Mouse (Mus musculus) neural tube, embryonic 13.5 days (tissue): ENCODE results near the gene Banp. TPM values are rescaled to one million over a fixed set of nuclear protein-coding genes. Genes with fewer than 3 reads are reported as not detected.

Experiments
- ATAC-seq: fragments of 200-750 bp; cut with Nextera tagmentation; 2 replicates; pipeline ENCODE4 v1.8.0; 2017; ENCODE audit warnings: low read depth, mild to moderate bottlenecking, moderate TSS enrichment, moderate library complexity
- H3K27ac ChIP-seq: fragments of 300-500 bp; sonication (generic); replicated peaks from 2 replicates; pipeline ENCODE4 v1.5.1; 2015; ENCODE audit warnings: moderate library complexity, mild to moderate bottlenecking, inconsistent platforms
- H3K27me3 ChIP-seq: fragments of 300-500 bp; sonication (generic); 2 replicates; pipeline ENCODE4 v1.6.1; 2015; ENCODE audit warnings: mild to moderate bottlenecking, inconsistent platforms
- H3K36me3 ChIP-seq: fragments of 300-500 bp; sonication (generic); 2 replicates; pipeline ENCODE4 v1.6.1; 2015; ENCODE audit warnings: mild to moderate bottlenecking, inconsistent platforms
- H3K4me1 ChIP-seq: fragments of 300-500 bp; sonication (generic); replicated peaks from 2 replicates; pipeline ENCODE4 v1.6.1; 2015; ENCODE audit warnings: inconsistent platforms
- H3K4me2 ChIP-seq: fragments of 300-500 bp; sonication (generic); 2 replicates; pipeline ENCODE4 v1.6.1; 2015; ENCODE audit warnings: inconsistent platforms, mild to moderate bottlenecking, moderate library complexity
- H3K4me3 ChIP-seq: fragments of 300-500 bp; sonication (generic); 2 replicates; pipeline ENCODE4 v1.5.1; 2015; ENCODE audit warnings: mild to moderate bottlenecking, inconsistent platforms
- H3K9ac ChIP-seq: fragments of 300-500 bp; sonication (generic); 2 replicates; pipeline ENCODE4 v1.6.1; 2015; ENCODE audit warnings: moderate library complexity, mild to moderate bottlenecking, inconsistent platforms
- H3K9me3 ChIP-seq: fragments of 300-500 bp; sonication (generic); 2 replicates; pipeline ENCODE4 v1.6.1; 2016; ENCODE audit warnings: inconsistent platforms
- WGBS: fragments of 180-500 bp; shearing (Covaris S2); methylation state at CpG from one replicate; pipeline ENCODE4 v1.1.7; 2015; 5-methylcytosine and 5-hydroxymethylcytosine counted together
- polyA plus RNA-seq: library from polyadenylated mRNA; unstranded; fragments of >200 nt; fragmentation: Nextera tagmentation; extraction: Ambion mirVana; gene quantifications from 2 replicates; pipeline ENCODE4 v1.2.1, GENCODE M21; 2015

Gene Banp
- polyA plus RNA-seq, 1 experiment from 2014 or later, result 60.1 TPM

- H3K4me1 ChIP-seq, result peaks cover 10% of the 10 kb centered on the region; the same call in 1 of the 2 replicates
- H3K4me2 ChIP-seq, result no peak overlapping the region
- H3K9ac ChIP-seq, result no peak overlapping the region
- H3K4me3 ChIP-seq, result no peak overlapping the region
- peak; percentile 61; the same call in 1 of the 2 replicates for ATAC-seq
- H3K27ac ChIP-seq, result no peak overlapping the region
- no peaks in the 10 kb centered on the region for H3K9me3 ChIP-seq
- WGBS, result 66% methylated on average over 8 of the region's 8 CpGs
- peaks cover 86% of the 10 kb centered on the region for H3K36me3 ChIP-seq
- no peaks in the 10 kb centered on the region for H3K27me3 ChIP-seq
Observed at GRCm38 (mm10) chr8:121977819-121978590, 28.5 kb downstream of the Banp start.

- no peak overlapping the region for H3K9ac ChIP-seq
- H3K27me3 ChIP-seq, result no peaks in the 10 kb centered on the region
Observed at GRCm38 (mm10) chr8:121978670-121979069, 29.1 kb downstream of the Banp start.

GRCm38 (mm10) chr8:121980792-121981519, 31.4 kb downstream of the Banp start:
- peaks cover 10% of the 10 kb centered on the region; the same call in 1 of the 2 replicates for H3K4me1 ChIP-seq
- peaks cover 93% of the 10 kb centered on the region for H3K36me3 ChIP-seq
- no peak overlapping the region for H3K4me3 ChIP-seq
- H3K27ac ChIP-seq, result no peak overlapping the region
- no peaks in the 10 kb centered on the region for H3K27me3 ChIP-seq
- no peak overlapping the region for H3K9ac ChIP-seq
- ATAC-seq, result no peak
- no peaks in the 10 kb centered on the region for H3K9me3 ChIP-seq
- H3K4me2 ChIP-seq, result no peak overlapping the region
- 93% methylated on average over 11 of the region's 11 CpGs for WGBS

More at GRCm38 (mm10) chr8:121978670-121979069, 29.1 kb downstream of the Banp start:
- peaks cover 10% of the 10 kb centered on the region; the same call in 1 of the 2 replicates for H3K4me1 ChIP-seq
- WGBS, result 97% methylated on average over 13 of the region's 13 CpGs
- no peak overlapping the region for H3K27ac ChIP-seq
- H3K4me2 ChIP-seq, result no peak overlapping the region
- H3K4me3 ChIP-seq, result no peak overlapping the region
- peaks cover 93% of the 10 kb centered on the region for H3K36me3 ChIP-seq
- H3K9me3 ChIP-seq, result no peaks in the 10 kb centered on the region
- ATAC-seq, result no peak

- ATAC-seq, result no peak
Observed at GRCm38 (mm10) chr8:121981520-121981895, 32.0 kb downstream of the Banp start.

GRCm38 (mm10) chr8:121985673-121986072, 36.1 kb downstream of the Banp start:
- Histone ChIP-seq H3K4me2 (no peak overlapping the region), H3K9me3 (no peaks in the 10 kb centered on the region), H3K36me3 (peaks cover 86% of the 10 kb centered on the region), H3K27ac (no peak overlapping the region), H3K4me3 (no peak overlapping the region), H3K4me1 (peaks cover 13% of the 10 kb centered on the region; the same call in 1 of the 2 replicates), H3K9ac (no peak overlapping the region), H3K27me3 (no peaks in the 10 kb centered on the region)
- 100% methylated on average over 3 of the region's 3 CpGs for WGBS
- ATAC-seq, result no peak

More at GRCm38 (mm10) chr8:121981520-121981895, 32.0 kb downstream of the Banp start:
- H3K9ac ChIP-seq, result no peak overlapping the region
- no peak overlapping the region for H3K4me3 ChIP-seq
- 72% methylated on average over 7 of the region's 7 CpGs for WGBS
- H3K27me3 ChIP-seq, result no peaks in the 10 kb centered on the region
- no peaks in the 10 kb centered on the region for H3K9me3 ChIP-seq
- H3K27ac ChIP-seq, result no peak overlapping the region
- H3K4me1 ChIP-seq, result peaks cover 10% of the 10 kb centered on the region; the same call in 1 of the 2 replicates
- H3K36me3 ChIP-seq, result peaks cover 91% of the 10 kb centered on the region
- H3K4me2 ChIP-seq, result no peak overlapping the region

GRCm38 (mm10) chr8:121987892-121988291, 38.3 kb downstream of the Banp start:
- Histone ChIP-seq H3K36me3 (peaks cover 85% of the 10 kb centered on the region), H3K4me1 (0 out of 2 replicates have a peak, but pooled peaks cover 3% of the 10 kb centered on the region), H3K4me3 (no peak overlapping the region), H3K9ac (no peak overlapping the region), H3K27me3 (no peaks in the 10 kb centered on the region), H3K9me3 (no peaks in the 10 kb centered on the region), H3K27ac (no peak overlapping the region), H3K4me2 (no peak overlapping the region)
- no peak for ATAC-seq
- WGBS, result 91% methylated on average over 5 of the region's 5 CpGs

- no peak overlapping the region for H3K27ac ChIP-seq
- H3K9me3 ChIP-seq, result no peaks in the 10 kb centered on the region
- peaks cover 75% of the 10 kb centered on the region for H3K36me3 ChIP-seq
- WGBS, result 91% methylated on average over 9 of the region's 9 CpGs
- H3K4me3 ChIP-seq, result no peak overlapping the region
- no peak overlapping the region for H3K9ac ChIP-seq
- 0 out of 2 replicates have a peak, but pooled peaks cover 3% of the 10 kb centered on the region for H3K4me1 ChIP-seq
- ATAC-seq, result no peak
- H3K27me3 ChIP-seq, result no peaks in the 10 kb centered on the region
- H3K4me2 ChIP-seq, result no peak overlapping the region
Observed at GRCm38 (mm10) chr8:121990506-121991255, 41.1 kb downstream of the Banp start.

- WGBS, result 95% methylated on average over 7 of the region's 7 CpGs
- Histone ChIP-seq H3K27me3 (no peaks in the 10 kb centered on the region), H3K4me2 (no peak overlapping the region), H3K4me1 (0 out of 2 replicates have a peak, but pooled peaks cover 3% of the 10 kb centered on the region), H3K27ac (no peak overlapping the region), H3K9me3 (no peaks in the 10 kb centered on the region), H3K4me3 (no peak overlapping the region), H3K36me3 (peaks cover 76% of the 10 kb centered on the region), H3K9ac (no peak overlapping the region)
- ATAC-seq, result no peak
Observed at GRCm38 (mm10) chr8:121991611-121992010, 42.1 kb downstream of the Banp start.

GRCm38 (mm10) chr8:121992911-121993310, 43.4 kb downstream of the Banp start:
- Histone ChIP-seq H3K4me2 (no peak overlapping the region), H3K27me3 (no peaks in the 10 kb centered on the region), H3K9ac (no peak overlapping the region), H3K36me3 (peaks cover 83% of the 10 kb centered on the region), H3K27ac (no peak overlapping the region), H3K9me3 (no peaks in the 10 kb centered on the region), H3K4me1 (0 out of 2 replicates have a peak, but pooled peaks cover 3% of the 10 kb centered on the region), H3K4me3 (no peak overlapping the region)
- no peak for ATAC-seq
- 90% methylated on average over 4 of the region's 4 CpGs for WGBS

GRCm38 (mm10) chr8:121995112-121995511, 45.6 kb downstream of the Banp start:
- H3K4me1 ChIP-seq, result no peaks in the 10 kb centered on the region
- H3K36me3 ChIP-seq, result peaks cover 88% of the 10 kb centered on the region
- H3K4me3 ChIP-seq, result no peak overlapping the region
- ATAC-seq, result no peak
- no peak overlapping the region for H3K4me2 ChIP-seq
- no peaks in the 10 kb centered on the region for H3K27me3 ChIP-seq
- H3K9me3 ChIP-seq, result no peaks in the 10 kb centered on the region
- no peak overlapping the region for H3K9ac ChIP-seq
- H3K27ac ChIP-seq, result no peak overlapping the region
- 78% methylated on average over 4 of the region's 4 CpGs for WGBS

GRCm38 (mm10) chr8:121995895-121996294, 46.3 kb downstream of the Banp start:
- ATAC-seq, result no peak
- H3K4me2 ChIP-seq, result no peak overlapping the region

More at GRCm38 (mm10) chr8:121995895-121996294, 46.3 kb downstream of the Banp start:
- Histone ChIP-seq H3K27me3 (no peaks in the 10 kb centered on the region), H3K4me1 (no peaks in the 10 kb centered on the region), H3K36me3 (peaks cover 88% of the 10 kb centered on the region), H3K9me3 (no peaks in the 10 kb centered on the region), H3K27ac (no peak overlapping the region), H3K9ac (no peak overlapping the region), H3K4me3 (no peak overlapping the region)
- 84% methylated on average over 3 of the region's 3 CpGs for WGBS
